ENCODE assay signal across 16 mouse cellular contexts in genomic region chr1:92184600-92184999, GRCm38 (mm10).
"Had no signal": no experiment of that assay in that cellular context is flagged by ENCODE, and none has a peak within 500 bp of the region (broad histone marks: within the 10 kb centered on the region; RNA-seq: fewer than 3 reads in every experiment).

No protein-coding gene starts in this region.

- H3K9ac ChIP-seq: neural tube, embryonic 13.5 days; neural tube, embryonic 15.5 days; stomach, embryonic 15.5 days had no signal

- H3K27me3 ChIP-seq: neural tube, embryonic 15.5 days; stomach, embryonic 15.5 days had no signal

- DNase-seq: retina, postnatal 1 day; right cerebral cortex, adult 18-20 months; right cerebral cortex, postnatal 14 days; right cerebral cortex, postnatal 25 days; right cerebral cortex, postnatal 4 days; spleen, adult 18-20 months; thymus, adult 18-20 months; thymus, adult 2 months; thymus, postnatal 14 days; thymus, postnatal 25 days; thymus, postnatal 36 days; thymus, postnatal 4 days had no signal

- H3K27ac ChIP-seq: neural tube, embryonic 13.5 days; neural tube, embryonic 15.5 days; stomach, embryonic 15.5 days; stomach, postnatal 0 days had no signal

- H3K4me3 ChIP-seq: neural tube, embryonic 13.5 days; neural tube, embryonic 15.5 days; stomach, embryonic 15.5 days had no signal

- H3K9me3 ChIP-seq: neural tube, embryonic 13.5 days; neural tube, embryonic 15.5 days; stomach, embryonic 15.5 days had no signal

- H3K36me3 ChIP-seq: neural tube, embryonic 13.5 days; neural tube, embryonic 15.5 days; stomach, embryonic 15.5 days had no signal
